8 mouse cellular contexts compared by ENCODE assay signal in the genomic region with DNA sequence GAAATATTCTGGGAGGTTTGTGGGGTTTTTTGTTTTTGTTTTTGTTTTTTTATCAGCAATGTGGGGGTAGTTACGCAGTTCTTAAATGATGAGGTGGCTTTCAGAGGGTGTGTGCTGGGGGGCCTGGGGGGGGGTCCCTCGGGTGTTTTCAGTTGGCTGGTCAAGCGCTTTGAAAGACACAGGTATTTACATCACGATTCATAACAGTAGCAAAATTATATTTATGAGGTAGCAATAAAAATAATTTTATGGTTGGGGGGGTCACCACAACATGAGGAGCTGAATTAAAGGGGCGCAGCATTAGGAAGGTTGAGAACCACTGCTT. TPM values are rescaled to one million over a fixed set of nuclear protein-coding genes. Genes with fewer than 3 reads are reported as not detected.
DNase-seq lines count a peak whose midpoint lies in the region; ATAC-seq lines count a peak whose summit lies in the region.

No protein-coding gene starts in this region.

- no peak for DNase-seq in lung, adult 18-20 months
- no peak for DNase-seq in thymus, postnatal 25 days
- no peak for DNase-seq in right cerebral cortex, postnatal 25 days
- no peak for DNase-seq in lung, postnatal 4 days

- H3K9me3 ChIP-seq in lung, embryonic 15.5 days: no peaks in the 10 kb centered on the region
- no peaks in the 10 kb centered on the region for H3K9me3 ChIP-seq in forebrain, embryonic 12.5 days
- H3K9me3 ChIP-seq in limb, embryonic 12.5 days: no peaks in the 10 kb centered on the region
- H3K9me3 ChIP-seq in neural tube, embryonic 15.5 days (replicated peaks): no peaks in the 10 kb centered on the region

- ATAC-seq in lung, embryonic 15.5 days (ENCODE audit: borderline replicate concordance, extremely low read depth, low FRiP score, low TSS enrichment): no peak
- no peak for ATAC-seq in forebrain, embryonic 12.5 days (ENCODE audit: low FRiP score)
- no peak for ATAC-seq in limb, embryonic 12.5 days (ENCODE audit: insufficient number of reproducible peaks, insufficient read depth, low FRiP score, low TSS enrichment, low read depth)
- ATAC-seq in neural tube, embryonic 15.5 days (ENCODE audit: low FRiP score): no peak

- peak overlapping the region; percentile 23; the same call in 1 of the 2 replicates for H3K9ac ChIP-seq in lung, embryonic 15.5 days
- 0 out of 2 replicates have a peak overlapping the region, but pooled peaks have one; percentile 45 for H3K9ac ChIP-seq in forebrain, embryonic 12.5 days
- H3K9ac ChIP-seq in limb, embryonic 12.5 days (replicated peaks): peak overlapping the region; percentile 37; the same call in 1 of the 2 replicates
- 0 out of 2 replicates have a peak overlapping the region, but pooled peaks have one; percentile 17 for H3K9ac ChIP-seq in neural tube, embryonic 15.5 days (replicated peaks)

- H3K4me3 ChIP-seq in lung, embryonic 15.5 days: peak overlapping the region; percentile 32
- peak overlapping the region; percentile 25 for H3K4me3 ChIP-seq in forebrain, embryonic 12.5 days (replicated peaks)
- H3K4me3 ChIP-seq in limb, embryonic 12.5 days (replicated peaks): peak overlapping the region; percentile 30
- H3K4me3 ChIP-seq in neural tube, embryonic 15.5 days (replicated peaks): peak overlapping the region; percentile 17; the same call in 1 of the 2 replicates

- peaks cover 3% of the 10 kb centered on the region for H3K27me3 ChIP-seq in lung, embryonic 15.5 days
- H3K27me3 ChIP-seq in forebrain, embryonic 12.5 days: peaks cover 69% of the 10 kb centered on the region
- no peaks in the 10 kb centered on the region for H3K27me3 ChIP-seq in limb, embryonic 12.5 days
- peaks cover 54% of the 10 kb centered on the region for H3K27me3 ChIP-seq in neural tube, embryonic 15.5 days (replicated peaks)

- peaks cover 39% of the 10 kb centered on the region for H3K4me1 ChIP-seq in lung, embryonic 15.5 days
- peaks cover 45% of the 10 kb centered on the region for H3K4me1 ChIP-seq in forebrain, embryonic 12.5 days
- H3K4me1 ChIP-seq in limb, embryonic 12.5 days (replicated peaks): peaks cover 62% of the 10 kb centered on the region
- peaks cover 40% of the 10 kb centered on the region for H3K4me1 ChIP-seq in neural tube, embryonic 15.5 days

- peak overlapping the region; percentile 74; the same call in 1 of the 2 replicates for H3K27ac ChIP-seq in lung, embryonic 15.5 days
- peak overlapping the region; percentile 66 for H3K27ac ChIP-seq in forebrain, embryonic 12.5 days
- peak overlapping the region; percentile 94 for H3K27ac ChIP-seq in limb, embryonic 12.5 days
- H3K27ac ChIP-seq in neural tube, embryonic 15.5 days (replicated peaks): peak overlapping the region; percentile 60

- peak overlapping the region; percentile 63 for H3K4me2 ChIP-seq in lung, embryonic 15.5 days
- peak overlapping the region; percentile 55 for H3K4me2 ChIP-seq in forebrain, embryonic 12.5 days
- peak overlapping the region; percentile 65 for H3K4me2 ChIP-seq in limb, embryonic 12.5 days
- H3K4me2 ChIP-seq in neural tube, embryonic 15.5 days: peak overlapping the region; percentile 53

- no peaks in the 10 kb centered on the region for H3K36me3 ChIP-seq in lung, embryonic 15.5 days
- H3K36me3 ChIP-seq in forebrain, embryonic 12.5 days (replicated peaks): no peaks in the 10 kb centered on the region
- peaks cover 4% of the 10 kb centered on the region; the same call in 1 of the 2 replicates for H3K36me3 ChIP-seq in limb, embryonic 12.5 days
- no peaks in the 10 kb centered on the region for H3K36me3 ChIP-seq in neural tube, embryonic 15.5 days

- WGBS in lung, embryonic 15.5 days: 7% methylated on average over 5 of the region's 5 CpGs
- 6% methylated on average over 5 of the region's 5 CpGs for WGBS in forebrain, embryonic 12.5 days
- WGBS in limb, embryonic 12.5 days: 6% methylated on average over 5 of the region's 5 CpGs
- WGBS in neural tube, embryonic 15.5 days: 7% methylated on average over 5 of the region's 5 CpGs

RNA-seq across cellular contexts. Expression of a gene that starts 3.9 kb away (rescaled TPM):
- 49.8 and 51.3 TPM in 2 replicates for polyA plus RNA-seq in lung, embryonic 15.5 days (2015; fragmentation: Nextera tagmentation; extraction: Ambion mirVana)
- 15.7 and 23.1 TPM in 2 replicates for polyA plus RNA-seq in forebrain, embryonic 12.5 days (2016; fragmentation: Nextera tagmentation; extraction: Ambion mirVana)
- 77.9 and 86.0 TPM in 2 replicates for polyA plus RNA-seq in limb, embryonic 12.5 days (2016; fragmentation: Nextera tagmentation; extraction: Ambion mirVana)
- 19.2 and 20.1 TPM in 2 replicates for polyA plus RNA-seq in neural tube, embryonic 15.5 days (2015; fragmentation: Nextera tagmentation; extraction: Ambion mirVana)

RNA-seq across cellular contexts. Expression of a gene that starts 39.6 kb away (rescaled TPM):
- 0.05 and 0.11 TPM in 2 replicates for polyA plus RNA-seq in lung, embryonic 15.5 days (2015; fragmentation: Nextera tagmentation; extraction: Ambion mirVana)
- 0.13 TPM in 1 of 2 replicates, not detected in the other for polyA plus RNA-seq in forebrain, embryonic 12.5 days (2016; fragmentation: Nextera tagmentation; extraction: Ambion mirVana)
- polyA plus RNA-seq in limb, embryonic 12.5 days (2016; fragmentation: Nextera tagmentation; extraction: Ambion mirVana): 0.11 and 0.18 TPM in 2 replicates
- 7.2 TPM in 1 of 2 replicates, not detected in the other for polyA plus RNA-seq in neural tube, embryonic 15.5 days (2015; fragmentation: Nextera tagmentation; extraction: Ambion mirVana)
